Mouse (Mus musculus) heart, embryonic 14.5 days (tissue): Measurements from ENCODE around the gene Wnt7b. TPM values are rescaled to one million over a fixed set of nuclear protein-coding genes. Genes with fewer than 3 reads are reported as not detected.
A peak's percentile ranks its signal among the peaks of the same experiment; 100 is the strongest.

Source experiments
- ATAC-seq: fragments of 200-750 bp; cut with Nextera tagmentation; 2 replicates; pipeline ENCODE4 v1.8.0; 2017; ENCODE audit warnings: low read depth, moderate TSS enrichment; ENCODE audit not compliant: insufficient number of reproducible peaks, insufficient read depth, low FRiP score
- H3K27ac ChIP-seq, 2 experiments: fragments of 200-500 bp in 1 of 2; fragments of 300-500 bp in 1 of 2; sonication (generic) in 1 of 2; replicated peaks in 1 of 2; 2 replicates each; pipeline ENCODE4 v1.5.1; 2012 to 2014; ENCODE audit warnings: low read depth in 2 of 2, low read length in 2 of 2, control low read depth in 1 of 2, mild to moderate bottlenecking in 1 of 2, mixed read lengths in 1 of 2; ENCODE audit not compliant: control insufficient read depth in 1 of 2, insufficient read depth in 1 of 2
- H3K27me3 ChIP-seq: fragments of 300-500 bp; sonication (generic); 2 replicates; pipeline ENCODE4 v1.6.1; 2014; ENCODE audit warnings: mild to moderate bottlenecking, low read length, control low read depth; ENCODE audit not compliant: control insufficient read depth, insufficient read depth
- H3K36me3 ChIP-seq: fragments of 300-500 bp; sonication (generic); 2 replicates; pipeline ENCODE4 v1.6.1; 2014; ENCODE audit warnings: mild to moderate bottlenecking, control low read depth, low read length, mixed read lengths; ENCODE audit not compliant: control insufficient read depth, insufficient read depth
- H3K4me1 ChIP-seq, 2 experiments: fragments of 200-500 bp in 1 of 2; fragments of 300-500 bp in 1 of 2; sonication (generic) in 1 of 2; 2 replicates each; pipeline ENCODE4 v1.6.1; 2012 to 2014; ENCODE audit warnings: low read length in 2 of 2, control low read depth in 1 of 2, mixed read lengths in 1 of 2; ENCODE audit not compliant: control insufficient read depth in 2 of 2, insufficient read depth in 2 of 2
- H3K4me2 ChIP-seq: fragments of 300-500 bp; sonication (generic); 2 replicates; pipeline ENCODE4 v1.6.1; 2014; ENCODE audit warnings: mild to moderate bottlenecking, low read length
- H3K4me3 ChIP-seq, 2 experiments: fragments of 200-500 bp in 1 of 2; fragments of 300-500 bp in 1 of 2; sonication (generic) in 1 of 2; 2 replicates each; pipeline ENCODE4 v1.5.1; 2012 to 2014; ENCODE audit warnings: low read length in 2 of 2, mild to moderate bottlenecking in 2 of 2, control low read depth in 1 of 2, low read depth in 1 of 2, moderate library complexity in 1 of 2; ENCODE audit not compliant: control insufficient read depth in 1 of 2, insufficient read depth in 1 of 2
- H3K9ac ChIP-seq: fragments of 300-500 bp; sonication (generic); 2 replicates; pipeline ENCODE4 v1.6.1; 2014; ENCODE audit warnings: mild to moderate bottlenecking, low read length
- H3K9me3 ChIP-seq: fragments of 300-500 bp; sonication (generic); 2 replicates; pipeline ENCODE4 v1.6.1; 2016; ENCODE audit warnings: low read length, control low read depth; ENCODE audit not compliant: control insufficient read depth
- WGBS: fragments of 180-500 bp; shearing (Covaris S2); extraction: QIAGEN DNeasy Blood & Tissue Kit; methylation state at CpG from one replicate; pipeline ENCODE4 v1.1.7; 2014; 5-methylcytosine and 5-hydroxymethylcytosine counted together
- polyA plus RNA-seq: library from polyadenylated mRNA; unstranded; fragments of >200 nt; fragmentation: Nextera tagmentation; extraction: Ambion mirVana; gene quantifications from 2 replicates; pipeline ENCODE4 v1.2.1, GENCODE M21; 2014

The Wnt7b gene
- 0.23 and 0.41 TPM in 2 replicates for polyA plus RNA-seq

GRCm38 (mm10) chr15:85582356-85582910, at the start of gene Wnt7b:
TSS of gene Wnt7b (minus strand) at chr15:85582473.
- H3K27ac ChIP-seq: no peak within 1 kb of the TSS
- WGBS: 4% methylated on average over 19 of the region's 19 CpGs
- H3K4me1 ChIP-seq: peaks cover 0 to 26% of the 10 kb centered on the region in 2 experiments; a peak in 3 of 4 replicates
- peak within 1 kb of the TSS; percentile 85 for H3K4me2 ChIP-seq
- 0 out of 2 replicates have a peak within 1 kb of the TSS, but pooled peaks have one; percentile 0 for H3K9ac ChIP-seq
- H3K27me3 ChIP-seq: peaks cover 91% of the 10 kb centered on the region
- peak within 1 kb of the TSS; percentile 37 to 48 for H3K4me3 ChIP-seq
- peaks cover 4% of the 10 kb centered on the region; the same call in 1 of the 2 replicates for H3K9me3 ChIP-seq
- ATAC-seq: no peak
- H3K36me3 ChIP-seq: no peaks in the 10 kb centered on the region

DNA sequence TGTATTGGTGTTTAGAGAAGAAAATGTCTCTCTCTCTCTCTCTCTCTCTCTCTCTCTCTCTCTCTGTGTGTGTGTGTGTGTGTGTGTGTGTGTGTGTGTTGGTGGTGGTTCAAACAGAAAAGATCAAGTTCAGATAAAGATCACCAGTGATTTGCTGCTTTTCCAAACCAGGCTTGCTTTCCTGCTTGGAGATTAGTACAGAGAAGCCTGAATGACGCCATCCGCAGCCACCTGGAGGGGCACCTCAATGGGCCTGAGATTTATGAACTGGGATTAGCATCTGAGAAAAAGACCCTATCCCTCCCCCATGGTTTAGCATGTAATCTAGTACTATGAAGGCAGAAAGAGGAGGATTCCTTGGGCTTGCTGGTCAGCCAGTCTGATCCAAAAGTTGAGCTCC, 49.3 kb upstream of the Wnt7b start:
- Histone ChIP-seq H3K27me3 (peaks cover 6% of the 10 kb centered on the region), H3K36me3 (no peaks in the 10 kb centered on the region), H3K27ac (no peak overlapping the region), H3K4me2 (no peak overlapping the region), H3K4me3 (no peak overlapping the region), H3K4me1 (peaks cover 3% of the 10 kb centered on the region in 2 experiments; a peak in 2 of 4 replicates), H3K9me3 (no peaks in the 10 kb centered on the region), H3K9ac (no peak overlapping the region)
- WGBS: 66% methylated on average over 2 of the region's 2 CpGs
- no peak for ATAC-seq

GRCm38 (mm10) chr15:85629924-85630545, 47.8 kb upstream of the Wnt7b start:
- H3K4me1 ChIP-seq: peaks cover under 1 to 12% of the 10 kb centered on the region in 2 experiments; a peak in 3 of 4 replicates
- no peak overlapping the region for H3K27ac ChIP-seq
- ATAC-seq: no peak
- 74% methylated on average over 7 of the region's 7 CpGs for WGBS
- no peak overlapping the region for H3K4me2 ChIP-seq
- H3K4me3 ChIP-seq: no peak overlapping the region
- H3K9ac ChIP-seq: no peak overlapping the region
- H3K27me3 ChIP-seq: peaks cover 21% of the 10 kb centered on the region
- H3K36me3 ChIP-seq: no peaks in the 10 kb centered on the region
- no peaks in the 10 kb centered on the region for H3K9me3 ChIP-seq

DNA sequence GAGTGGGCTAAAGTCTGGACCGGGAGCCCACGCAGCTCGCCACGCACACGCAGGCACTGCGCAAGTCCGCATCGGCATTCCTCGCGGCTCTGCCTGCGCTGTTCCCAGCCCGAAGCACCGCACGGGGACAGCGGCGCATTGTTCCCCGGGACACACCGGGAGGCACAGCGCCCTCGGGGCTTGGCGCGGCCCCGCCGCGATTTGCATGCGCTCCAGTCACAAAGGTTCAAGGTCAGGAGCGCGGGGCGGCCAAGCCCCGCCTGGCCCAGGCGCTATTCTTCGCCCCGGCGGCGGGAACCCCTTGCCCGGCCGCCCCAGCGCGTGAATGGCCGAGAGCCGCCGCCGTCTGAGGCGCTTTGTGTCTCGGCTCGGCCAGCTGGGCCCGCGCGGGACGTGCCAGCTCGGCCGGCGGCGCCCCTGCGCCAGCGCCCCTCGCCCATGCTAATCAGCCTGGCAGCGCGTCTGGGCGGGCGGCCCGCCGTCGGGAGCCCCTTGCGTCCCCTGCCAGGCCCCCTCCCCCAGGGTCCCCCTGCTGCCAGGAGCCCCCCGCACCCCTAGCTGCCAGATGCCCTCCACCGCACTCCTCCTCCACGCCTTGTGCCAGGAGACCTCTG, 43.5 kb upstream of the Wnt7b start:
- WGBS: 1% methylated on average over 68 of the region's 68 CpGs
- Histone ChIP-seq H3K4me3 (peak overlapping the region; percentile 46 to 48), H3K36me3 (no peaks in the 10 kb centered on the region), H3K9me3 (no peaks in the 10 kb centered on the region), H3K4me2 (peak overlapping the region; percentile 85), H3K27me3 (peaks cover 42% of the 10 kb centered on the region), H3K27ac (no peak overlapping the region), H3K4me1 (peaks cover 0 to 11% of the 10 kb centered on the region in 2 experiments; a peak in 3 of 4 replicates), H3K9ac (peak overlapping the region; percentile 71)
- no peak for ATAC-seq

DNA sequence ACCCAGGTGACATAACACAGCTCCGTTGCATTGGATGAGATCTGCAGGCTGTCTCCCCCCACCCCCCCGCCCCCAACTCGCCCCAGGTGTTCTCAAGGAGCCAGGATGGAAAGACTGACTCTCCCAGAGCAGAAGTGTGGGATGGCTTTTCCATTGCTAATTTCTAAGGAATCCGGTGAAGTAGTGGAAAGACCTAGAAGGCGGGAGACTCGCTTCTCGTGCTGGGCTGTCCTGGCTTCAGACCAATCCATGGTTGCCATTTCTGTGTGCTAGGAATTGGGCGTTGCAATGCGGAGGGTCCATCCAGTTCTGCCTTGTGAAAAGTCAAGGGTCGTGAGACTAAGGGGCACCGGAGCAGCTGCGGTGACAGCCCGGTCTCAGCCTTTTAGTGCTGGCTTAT, 39.9 kb upstream of the Wnt7b start:
- Histone ChIP-seq H3K4me1 (peaks cover 0 to 11% of the 10 kb centered on the region in 2 experiments; a peak in 3 of 4 replicates), H3K9ac (no peak overlapping the region), H3K4me2 (no peak overlapping the region), H3K4me3 (no peak overlapping the region), H3K27ac (no peak overlapping the region), H3K36me3 (no peaks in the 10 kb centered on the region), H3K9me3 (peaks cover 3% of the 10 kb centered on the region; the same call in 1 of the 2 replicates), H3K27me3 (peaks cover 44% of the 10 kb centered on the region)
- no peak for ATAC-seq
- WGBS: 65% methylated on average over 13 of the region's 13 CpGs

DNA sequence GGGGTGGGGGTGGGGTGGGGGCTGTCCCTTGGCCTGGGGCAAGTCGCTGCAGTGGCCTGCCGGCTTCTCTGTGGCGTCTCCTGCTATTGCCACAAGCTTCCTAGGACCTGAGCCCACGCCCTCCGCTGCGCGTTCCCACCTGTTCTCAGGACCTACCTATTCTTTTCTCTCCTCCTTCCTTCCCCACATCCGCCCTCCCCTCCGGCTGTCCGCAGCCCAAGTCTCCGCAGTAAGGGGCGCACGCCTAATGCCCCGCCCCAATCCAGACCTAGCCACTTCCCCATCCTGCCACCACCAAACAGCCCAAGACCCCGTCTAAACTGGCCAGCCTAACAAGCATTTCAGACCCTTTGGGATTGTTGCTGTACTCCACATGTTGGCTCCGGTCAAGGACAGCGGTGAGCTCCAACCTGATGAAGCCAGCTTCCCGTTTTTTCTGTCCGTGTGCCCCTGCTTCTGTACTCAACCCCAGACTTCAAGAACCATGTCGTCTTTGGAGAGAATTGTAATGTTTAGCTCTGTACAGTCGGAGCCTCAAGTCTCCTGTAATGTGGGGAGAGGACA, 33.3 kb upstream of the Wnt7b start:
- H3K27ac ChIP-seq: no peak overlapping the region
- H3K36me3 ChIP-seq: no peaks in the 10 kb centered on the region
- peaks cover 3% of the 10 kb centered on the region; the same call in 1 of the 2 replicates for H3K9me3 ChIP-seq
- no peak overlapping the region for H3K4me3 ChIP-seq
- no peak for ATAC-seq
- peak overlapping the region; percentile 44 for H3K4me2 ChIP-seq
- peaks cover 15 to 24% of the 10 kb centered on the region in 2 experiments for H3K4me1 ChIP-seq
- WGBS: 27% methylated on average over 21 of the region's 21 CpGs
- H3K27me3 ChIP-seq: peaks cover 15% of the 10 kb centered on the region
- H3K9ac ChIP-seq: 0 out of 2 replicates have a peak overlapping the region, but pooled peaks have one; percentile 8

DNA sequence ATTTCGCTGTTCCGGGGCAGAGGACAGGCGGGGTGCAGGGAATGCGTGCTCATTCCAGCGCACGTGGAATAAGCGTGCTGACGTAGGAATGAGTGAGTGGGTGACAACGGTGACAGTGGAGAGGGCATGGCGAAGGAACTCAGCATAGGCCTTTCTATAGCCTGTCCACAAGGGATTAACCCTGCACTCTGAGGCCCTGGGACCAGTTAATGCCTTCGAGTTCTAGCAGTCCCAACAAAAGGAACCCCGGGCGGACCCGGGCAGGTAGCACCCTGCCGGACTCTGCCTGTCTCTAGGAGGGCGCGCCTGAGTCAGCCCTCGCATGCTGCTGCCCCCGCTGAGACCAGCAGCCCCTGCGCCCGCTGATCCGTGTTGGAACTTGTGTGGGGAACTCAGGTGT, 32.8 kb upstream of the Wnt7b start:
- H3K4me3 ChIP-seq: no peak overlapping the region
- no peak overlapping the region for H3K27ac ChIP-seq
- H3K4me2 ChIP-seq: peak overlapping the region; percentile 44
- 44% methylated on average over 22 of the region's 22 CpGs for WGBS
- H3K9me3 ChIP-seq: peaks cover 3% of the 10 kb centered on the region; the same call in 1 of the 2 replicates
- H3K27me3 ChIP-seq: peaks cover 15% of the 10 kb centered on the region
- H3K9ac ChIP-seq: 0 out of 2 replicates have a peak overlapping the region, but pooled peaks have one; percentile 8
- H3K4me1 ChIP-seq: peaks cover 18 to 24% of the 10 kb centered on the region in 2 experiments
- H3K36me3 ChIP-seq: no peaks in the 10 kb centered on the region
- ATAC-seq: no peak
